Mouse (Mus musculus) brain, embryonic 14.5 days (tissue): ENCODE measurements at regions not wholly inside any gene's neighbourhood (a gene's known extent, or its start where the extent isn't known, plus 50 kb on each side); places are given as distances from the start of the nearest gene placed in this dataset.

Experiments
- CTCF ChIP-seq: fragments of 200-500 bp; IDR thresholded peaks from 2 replicates; pipeline ENCODE4 v1.5.1; 2012; ENCODE audit warnings: inconsistent platforms, mild to moderate bottlenecking, moderate library complexity, borderline replicate concordance; ENCODE audit not compliant: insufficient read depth, insufficient read length; ENCODE audit errors: extremely low read depth
- POLR2A ChIP-seq: fragments of 200-500 bp; IDR thresholded peaks from 2 replicates; pipeline ENCODE4 v1.6.1; 2012; ENCODE audit warnings: mild to moderate bottlenecking, inconsistent platforms, borderline replicate concordance; ENCODE audit not compliant: poor library complexity, insufficient read depth, insufficient read length, severe bottlenecking; ENCODE audit errors: extremely low read depth

DNA sequence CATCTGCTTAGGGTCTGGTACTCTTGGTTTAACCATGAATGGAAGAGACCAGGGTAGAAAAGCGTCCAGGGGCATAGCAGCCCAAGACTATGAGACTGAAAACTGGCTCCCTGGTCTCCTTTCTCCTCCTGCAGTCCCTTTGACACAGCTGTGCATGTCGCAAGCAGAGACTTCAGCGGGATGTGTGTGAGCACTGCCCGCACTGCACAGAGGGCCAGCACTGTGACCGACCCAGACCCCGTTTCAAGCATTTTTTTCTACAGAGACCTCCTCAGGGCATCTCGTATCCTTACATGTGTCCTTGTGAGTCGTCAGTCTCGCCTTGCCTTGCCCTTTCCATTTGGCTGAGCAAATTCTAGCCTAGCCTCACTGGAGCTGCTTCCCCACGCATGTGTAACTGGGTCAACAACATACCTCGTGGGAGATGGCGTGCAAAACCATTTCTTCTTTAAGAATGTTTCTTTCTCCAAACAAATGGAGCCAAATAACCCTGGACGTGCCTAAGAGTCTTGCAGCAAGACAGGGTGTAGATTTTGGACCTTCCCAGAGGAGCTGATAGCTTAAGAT is 82.6 kb downstream of the Fam110c start:
- TF ChIP-seq CTCF (no peak), POLR2A (no peak)
